ENCODE assay signal across 11 mouse cellular contexts in the genomic region with DNA sequence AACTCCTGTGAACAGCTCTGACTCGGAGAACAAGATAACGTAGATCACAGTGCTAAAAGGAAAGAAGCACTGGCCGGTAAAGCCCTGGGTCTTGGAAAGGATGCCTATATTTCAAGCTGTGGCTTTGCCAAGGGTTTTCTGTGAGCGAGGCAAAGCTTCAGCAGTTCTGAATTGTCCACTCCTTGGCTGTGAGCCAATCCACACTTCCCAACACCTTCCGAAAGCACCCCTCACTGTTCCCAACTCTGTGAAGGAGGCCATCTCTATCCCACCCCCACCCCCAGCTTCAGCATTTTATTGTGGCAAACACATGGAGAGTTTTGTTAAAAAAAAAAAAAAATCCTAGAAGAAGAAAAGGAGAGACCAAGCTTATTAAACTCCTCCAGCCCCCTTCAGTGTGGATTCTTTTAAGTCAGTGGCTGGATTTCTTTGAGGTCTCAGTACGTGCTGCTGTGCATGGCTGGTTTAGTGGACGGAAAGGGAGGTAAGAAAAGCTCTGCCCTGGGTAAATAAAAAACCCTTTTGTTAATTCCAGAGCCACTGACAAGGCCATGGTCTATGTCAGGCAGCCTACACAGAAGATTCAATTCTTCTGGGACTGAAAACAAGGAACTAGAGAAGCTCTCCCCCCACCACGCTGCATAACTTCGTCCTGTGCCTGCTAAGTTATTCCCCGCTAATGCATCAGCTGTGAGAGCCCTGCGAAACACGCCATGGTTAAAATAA.
A peak's percentile ranks its signal among the peaks of the same experiment; 100 is the strongest.
DNase-seq lines count a peak whose midpoint lies in the region; ATAC-seq and TF ChIP-seq lines count a peak whose summit lies in the region.
"Had no signal": no experiment of that assay in that cellular context is flagged by ENCODE, and none has a peak within 500 bp of the region (broad histone marks: within the 10 kb centered on the region; RNA-seq: fewer than 3 reads in every experiment).

No protein-coding gene starts in this region.

- H3K9me3 ChIP-seq in heart, embryonic 15.5 days (replicated peaks): no peaks in the 10 kb centered on the region
- H3K9me3 ChIP-seq in limb, embryonic 15.5 days: no peaks in the 10 kb centered on the region

- TF ChIP-seq POLR2A in testis, adult 2 months (IDR thresholded peaks at IDR 0.05; ENCODE audit: control insufficient read depth, low read depth, low read length): no peak

- peaks cover 14% of the 10 kb centered on the region for H3K4me1 ChIP-seq in heart, embryonic 15.5 days (replicated peaks)
- H3K4me1 ChIP-seq in testis, adult 2 months (ENCODE audit: control insufficient read depth, insufficient read depth, low read length): no peaks in the 10 kb centered on the region
- peaks cover 18% of the 10 kb centered on the region for H3K4me1 ChIP-seq in limb, embryonic 15.5 days

- WGBS in heart, embryonic 15.5 days: 46% methylated on average over 12 of the region's 12 CpGs
- WGBS in limb, embryonic 15.5 days: 39% methylated on average over 12 of the region's 12 CpGs

- H3K36me3 ChIP-seq in heart, embryonic 15.5 days: no peaks in the 10 kb centered on the region
- H3K36me3 ChIP-seq in testis, adult 2 months (ENCODE audit: control insufficient read depth, insufficient read depth, low read length): no peaks in the 10 kb centered on the region
- H3K36me3 ChIP-seq in limb, embryonic 15.5 days: no peaks in the 10 kb centered on the region

- H3K27me3 ChIP-seq in heart, embryonic 15.5 days: no peaks in the 10 kb centered on the region
- H3K27me3 ChIP-seq in testis, adult 2 months (ENCODE audit: control insufficient read depth, insufficient read depth, low read length): no peaks in the 10 kb centered on the region
- H3K27me3 ChIP-seq in limb, embryonic 15.5 days: no peaks in the 10 kb centered on the region

- H3K4me2 ChIP-seq in heart, embryonic 15.5 days: peak overlapping the region; percentile 12
- H3K4me2 ChIP-seq in limb, embryonic 15.5 days: no peak overlapping the region

- no peak overlapping the region for H3K4me3 ChIP-seq in heart, embryonic 15.5 days
- H3K4me3 ChIP-seq in testis, adult 2 months (ENCODE audit: control insufficient read depth, low read depth, low read length): no peak overlapping the region
- no peak overlapping the region for H3K4me3 ChIP-seq in limb, embryonic 15.5 days

- no peak overlapping the region for H3K9ac ChIP-seq in heart, embryonic 15.5 days
- H3K9ac ChIP-seq in limb, embryonic 15.5 days: no peak overlapping the region
- H3K9ac ChIP-seq: liver, postnatal 0 days had no signal

- H3K27ac ChIP-seq in heart, embryonic 15.5 days: peak overlapping the region; percentile 56
- peak overlapping the region; percentile 32; the same call in 1 of the 2 replicates for H3K27ac ChIP-seq in testis, adult 2 months (ENCODE audit: control insufficient read depth, insufficient read depth, low read depth, low read length)
- H3K27ac ChIP-seq in limb, embryonic 15.5 days: peak overlapping the region; percentile 50; the same call in 1 of the 2 replicates

- TF ChIP-seq CTCF in testis, adult 2 months (IDR thresholded peaks at IDR 0.05; ENCODE audit: control insufficient read depth, insufficient read depth, insufficient replicate concordance, low read depth, low read length): no peak

- ATAC-seq in heart, embryonic 15.5 days (replicated peaks; ENCODE audit: insufficient number of reproducible peaks, insufficient read depth, low FRiP score, low read depth): 0 out of 2 replicates have a peak, but pooled peaks have one; percentile 22
- no peak for ATAC-seq in limb, embryonic 15.5 days (ENCODE audit: insufficient number of reproducible peaks, low FRiP score, low TSS enrichment, low read depth)
- no peak for ATAC-seq in erythroblast, adult 5-6 weeks (replicated peaks; ENCODE audit: low FRiP score, poor library complexity, severe bottlenecking)
- no peak for ATAC-seq in frontal cortex, adult (ENCODE audit: low TSS enrichment)
- ATAC-seq: liver, postnatal 0 days had no signal

- no peak for DNase-seq in heart, adult 8-10 months (ENCODE audit: low spot score)
- DNase-seq in testis, postnatal 14 days (ENCODE audit: low spot score): no peak
- no peak for DNase-seq in c-Kit-positive CD71-positive TER-119-positive erythroid progenitor cells, embryonic 14.5 days (ENCODE audit: low spot score)
- DNase-seq: adrenal gland, adult 8-10 months; liver, postnatal 0 days; right cerebral cortex, postnatal 14 days had no signal
